Mouse (Mus musculus): ENCODE measurements around the gene Mrpl18.
A peak's percentile ranks its signal among the peaks of the same experiment; 100 is the strongest.

The Mrpl18 gene

GRCm38 (mm10) chr17:12909361-12910280 lies 6.5 kb downstream of the Mrpl18 start, which contains the start of gene Pnldc1:
Pnldc1 (minus strand) TSS chr17:12910230.
- no peak for DNase-seq

DNA sequence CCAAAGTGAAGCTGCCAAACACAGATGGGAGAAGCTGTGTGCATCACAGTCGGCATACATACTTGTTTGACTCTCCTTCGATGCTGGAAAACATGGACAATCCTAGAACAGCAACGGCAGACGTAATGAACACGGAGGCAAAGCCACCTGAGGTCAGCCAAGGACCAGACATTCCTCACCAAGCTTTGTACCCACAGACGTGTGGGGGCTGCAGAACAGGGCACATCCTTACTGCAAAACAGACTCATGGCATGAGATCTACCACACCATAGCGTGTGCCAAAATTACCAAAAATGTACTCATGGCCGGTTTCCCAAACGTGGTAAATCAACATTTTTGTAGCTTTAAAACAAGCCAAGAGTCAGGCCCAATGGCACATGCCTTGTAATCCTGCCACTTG lies 9.7 kb downstream of the Mrpl18 start:
- DNase-seq: no peak

DNA sequence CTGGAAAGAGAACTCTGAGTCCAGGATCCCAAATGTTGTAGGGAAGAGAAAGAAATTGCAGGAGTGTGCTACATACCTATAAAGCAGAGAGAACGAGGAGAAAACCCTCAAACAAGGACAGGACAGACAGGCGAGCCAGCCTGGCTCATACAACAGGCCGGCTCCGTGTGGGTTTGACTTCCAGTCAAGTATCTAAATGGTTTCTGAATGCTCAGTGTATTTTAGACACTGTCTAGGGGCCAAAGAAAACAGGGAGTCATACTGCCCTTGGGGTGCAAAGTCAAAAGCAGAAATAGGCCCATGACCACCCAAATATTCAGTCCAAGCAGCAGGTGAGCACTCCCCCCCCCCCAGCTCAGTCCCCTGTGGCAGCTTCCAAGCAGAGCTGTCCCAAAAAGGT lies 10.3 kb downstream of the Mrpl18 start:
- DNase-seq: no peak

DNA sequence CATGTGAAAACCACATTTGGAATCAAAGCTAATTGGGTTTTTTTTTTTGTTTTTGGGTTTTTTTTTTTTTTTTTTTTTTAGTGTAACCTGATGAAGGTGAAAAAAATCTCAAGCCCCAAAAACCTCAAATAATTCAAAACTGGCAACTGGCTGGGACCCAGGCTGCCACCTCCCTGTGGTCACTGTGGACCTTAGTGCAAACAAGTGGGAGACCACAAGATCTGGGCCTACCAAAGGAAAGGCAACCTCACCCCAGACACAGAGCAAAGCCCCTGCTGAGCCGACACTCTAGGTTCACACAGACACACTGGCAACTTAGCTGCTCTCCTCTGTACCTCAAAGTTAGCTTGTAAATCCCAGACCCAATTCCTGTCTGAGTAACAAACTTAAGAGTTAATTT lies 11.8 kb downstream of the Mrpl18 start:
- no peak for DNase-seq

DNA sequence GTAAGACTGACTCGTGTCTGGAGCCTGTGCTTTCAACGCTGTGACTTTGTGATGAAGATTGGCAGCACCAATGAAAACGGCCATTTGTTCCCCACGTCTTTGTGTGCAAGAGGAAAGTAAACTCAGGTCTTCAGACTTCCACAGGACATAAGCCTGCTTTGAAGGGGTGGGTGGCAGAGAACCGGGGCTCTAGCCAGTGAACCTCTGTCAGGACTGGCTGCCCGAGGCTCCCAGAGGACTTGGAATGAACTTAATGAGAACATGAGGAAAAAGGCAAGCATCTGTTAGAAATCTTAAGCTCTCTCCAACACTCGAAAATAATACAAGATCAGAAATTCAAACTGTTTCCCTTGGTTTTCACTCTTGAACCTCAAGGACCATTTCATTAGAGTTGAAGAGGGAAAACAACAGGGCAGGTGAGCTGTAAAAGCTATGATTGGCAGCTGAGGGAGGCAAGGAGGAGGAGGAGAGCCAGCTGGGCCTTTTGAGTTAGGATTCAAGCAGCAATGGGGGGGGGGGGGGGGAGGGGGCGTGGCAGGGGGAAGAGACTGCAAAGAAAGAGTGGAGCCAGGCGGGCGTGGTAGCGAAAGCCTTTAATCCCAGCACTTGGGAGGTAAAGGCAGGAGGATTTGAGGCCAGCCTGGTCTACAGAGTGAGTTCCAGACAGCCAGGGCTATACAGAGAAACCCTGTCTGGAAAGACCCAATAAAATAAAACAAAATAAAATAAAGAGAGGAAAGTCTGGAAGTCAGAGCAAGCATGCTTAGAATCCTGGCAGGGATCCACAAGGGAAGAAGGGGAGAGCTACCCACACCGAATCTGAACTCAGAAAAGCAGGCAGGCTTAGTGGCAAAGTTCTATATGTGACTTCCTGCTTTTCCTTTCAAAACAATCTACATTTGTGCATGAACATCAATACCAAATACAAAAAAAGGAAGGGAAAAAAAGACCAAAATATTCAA lies 12.5 kb downstream of the Mrpl18 start:
- peak; percentile 36 for DNase-seq

DNA sequence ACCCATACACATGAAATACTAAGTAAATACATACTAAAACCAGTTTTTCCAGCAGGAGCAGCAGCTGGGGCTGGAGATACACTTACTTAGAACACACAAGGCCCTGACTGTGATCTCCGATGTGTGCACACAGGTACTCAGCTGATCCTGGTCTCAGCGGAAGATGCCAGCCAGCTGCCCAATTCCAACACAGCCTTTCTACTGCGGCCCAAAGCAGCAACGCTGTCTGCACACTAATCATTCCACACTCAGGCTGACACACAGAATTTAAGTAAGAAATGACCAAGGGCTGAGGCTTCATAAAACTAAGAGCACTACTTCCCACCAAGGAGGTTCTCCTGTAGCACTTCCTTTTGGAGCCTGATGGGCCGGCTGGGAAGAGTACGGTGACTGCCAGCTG lies 13.9 kb downstream of the Mrpl18 start:
- DNase-seq: no peak

- peak; percentile 14 for DNase-seq
Measured at GRCm38 (mm10) chr17:12898607-12899006, 17.5 kb downstream of the Mrpl18 start.

GRCm38 (mm10) chr17:12897674-12898073 lies 18.5 kb downstream of the Mrpl18 start:
- DNase-seq: no peak

GRCm38 (mm10) chr17:12892033-12892432 lies 24.1 kb downstream of the Mrpl18 start:
- no peak for DNase-seq

GRCm38 (mm10) chr17:12891054-12891453 lies 25.1 kb downstream of the Mrpl18 start:
- no peak for DNase-seq

GRCm38 (mm10) chr17:12887021-12887775 lies 28.9 kb downstream of the Mrpl18 start:
- DNase-seq: no peak

DNA sequence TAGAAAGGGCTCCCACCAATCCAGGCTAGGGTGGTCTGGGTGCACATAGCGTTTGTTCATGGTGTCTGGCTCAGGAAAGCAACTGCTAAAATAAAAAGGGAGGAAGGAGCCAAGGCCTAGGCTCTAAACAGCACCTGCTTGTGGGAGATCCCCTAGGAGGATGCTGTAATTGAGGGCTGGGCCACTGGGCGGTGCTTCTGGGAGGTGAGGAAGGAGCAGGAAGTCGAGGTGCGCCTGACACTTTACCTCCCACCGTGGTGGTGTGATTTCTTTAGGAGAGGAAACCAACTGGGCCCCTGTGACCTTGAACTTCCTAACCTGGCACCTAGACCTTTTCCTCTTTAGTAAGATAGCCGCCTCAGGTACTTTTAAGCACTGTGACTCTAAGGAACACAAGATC lies 29.5 kb downstream of the Mrpl18 start:
- no peak for DNase-seq

GRCm38 (mm10) chr17:12881216-12881615 lies 34.9 kb downstream of the Mrpl18 start:
- no peak for DNase-seq

DNA sequence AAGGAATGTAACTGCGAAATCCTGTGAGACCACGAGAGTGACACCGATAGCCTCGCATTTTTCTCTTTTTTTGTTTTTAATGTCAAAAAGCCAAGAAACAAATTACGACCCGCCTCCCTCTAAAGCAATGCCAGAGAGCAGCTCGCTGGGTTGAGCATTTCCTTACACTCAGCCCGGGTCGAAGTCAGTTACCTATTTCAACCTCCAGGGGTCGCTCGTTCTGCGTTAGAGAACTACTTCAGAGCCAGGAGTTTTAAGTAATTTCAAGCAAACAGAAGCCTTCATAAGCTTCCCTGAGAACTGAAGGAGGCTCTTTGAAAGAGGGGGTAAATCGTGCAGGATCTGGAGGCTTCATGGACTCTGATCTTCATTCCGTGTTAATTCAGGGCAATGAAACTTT lies 36.0 kb downstream of the Mrpl18 start:
- DNase-seq: peak; percentile 89

GRCm38 (mm10) chr17:12875734-12876133 lies 40.4 kb downstream of the Mrpl18 start, which contains the start of gene Mrgprh:
Mrgprh (plus strand) TSS chr17:12876034.
- DNase-seq: no peak

DNA sequence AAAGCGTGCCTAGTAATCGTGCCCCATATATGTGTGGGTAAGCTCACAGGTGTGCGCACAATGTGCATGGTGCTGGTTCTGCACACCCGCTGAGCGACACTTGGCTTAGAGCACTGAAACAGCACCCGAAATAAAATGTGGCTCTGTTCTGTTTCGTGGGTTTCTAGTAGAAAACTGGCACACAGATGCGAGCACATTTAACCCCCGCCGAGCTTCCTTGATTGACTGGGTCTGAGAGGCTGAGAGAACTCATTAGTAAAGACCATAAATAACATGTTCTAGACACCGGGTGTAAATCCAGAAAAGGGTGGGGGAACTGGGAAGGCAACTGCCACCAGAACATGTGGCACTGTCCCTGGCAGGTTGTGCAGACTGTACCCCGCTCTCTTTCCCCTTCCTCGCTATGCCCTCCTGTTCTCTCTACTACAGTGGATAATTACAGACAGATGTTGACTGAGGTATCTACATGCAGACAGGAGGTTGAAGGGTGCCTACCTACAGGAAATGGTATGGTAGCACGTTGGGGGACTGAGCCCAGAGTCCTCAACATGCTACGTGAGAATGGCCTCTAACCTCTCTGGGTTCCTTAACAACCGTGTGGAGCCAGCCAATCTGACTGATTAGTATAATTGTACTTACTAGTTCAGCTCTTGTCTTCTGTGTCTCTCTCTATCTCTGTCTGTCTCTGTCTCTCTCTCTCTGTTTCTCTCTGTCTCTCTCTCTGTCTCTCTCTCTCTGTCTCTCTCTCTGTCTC lies 43.7 kb downstream of the Mrpl18 start:
- peak; percentile 9 for DNase-seq

GRCm38 (mm10) chr17:12868640-12869039 lies 47.5 kb downstream of the Mrpl18 start:
- peak; percentile 37 for DNase-seq

- DNase-seq: no peak
Measured at GRCm38 (mm10) chr17:12868043-12868442, 48.1 kb downstream of the Mrpl18 start, which contains the start of gene Mas1. Mas1 (minus strand) TSS chr17:12868143.

DNA sequence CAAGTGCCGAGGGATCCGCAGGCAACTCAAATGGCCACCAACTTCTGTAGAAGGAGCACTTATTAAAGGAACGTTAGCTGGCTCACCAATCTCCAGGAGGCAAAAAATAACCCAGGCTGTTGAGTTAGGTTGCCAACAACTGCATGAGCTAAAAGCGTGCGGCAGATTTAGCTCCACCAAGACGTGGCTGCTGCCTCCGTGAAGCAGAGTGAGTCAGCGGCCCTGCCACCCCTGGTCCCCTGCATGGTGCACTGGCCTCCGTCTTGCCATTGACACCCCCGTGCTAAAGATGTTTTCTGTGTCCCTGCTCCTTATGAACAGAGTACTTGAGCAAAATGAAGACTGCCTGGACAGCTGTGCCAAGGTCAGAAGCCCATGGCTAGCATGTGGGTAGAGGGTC lies 49.3 kb downstream of the Mrpl18 start:
- no peak for DNase-seq

GRCm38 (mm10) chr17:12865407-12865806 lies 50.7 kb downstream of the Mrpl18 start:
- no peak for DNase-seq

DNA sequence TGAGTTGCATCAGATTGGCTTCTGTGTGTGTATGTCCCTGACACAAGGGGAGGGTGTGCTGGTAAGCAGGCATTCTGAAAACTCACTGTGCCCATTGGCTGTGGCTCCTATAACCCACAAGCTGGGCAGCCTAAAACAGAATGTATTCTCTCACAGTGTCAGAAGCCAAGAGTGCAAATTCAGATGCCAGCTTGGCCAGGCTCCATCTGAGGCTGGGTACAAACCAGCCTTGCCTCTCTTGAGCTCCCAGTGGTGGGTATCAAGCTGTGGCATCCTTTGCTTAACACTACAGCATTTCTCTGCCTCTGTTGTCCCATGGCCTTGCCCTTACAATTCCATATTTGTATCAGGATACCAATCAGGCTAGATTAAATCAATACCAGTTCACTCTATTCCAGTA lies 52.0 kb downstream of the Mrpl18 start:
- DNase-seq: no peak
